Mouse (Mus musculus) neural tube, embryonic 11.5 days (tissue): ENCODE results near the gene Tubg1. TPM values are rescaled to one million over a fixed set of nuclear protein-coding genes. Genes with fewer than 3 reads are reported as not detected.

Experiments
- ATAC-seq: fragments of 200-750 bp; cut with Nextera tagmentation; 2 replicates; pipeline ENCODE4 v1.8.0; 2017; ENCODE audit warnings: moderate number of reproducible peaks, mild to moderate bottlenecking, moderate TSS enrichment, moderate library complexity; ENCODE audit not compliant: insufficient read depth, low FRiP score, low TSS enrichment
- DNase-seq: peaks from one replicate; pipeline ENCODE4 v3.0.0-alpha.2; 2015; ENCODE audit warnings: low spot score
- H3K27ac ChIP-seq: fragments of 300-500 bp; sonication (generic); 2 replicates; pipeline ENCODE4 v1.5.1; 2014; ENCODE audit warnings: low read depth, mild to moderate bottlenecking, low read length
- H3K27me3 ChIP-seq: fragments of 300-500 bp; sonication (generic); 2 replicates; pipeline ENCODE4 v1.6.1; 2014; ENCODE audit warnings: mild to moderate bottlenecking, low read length, mixed read lengths; ENCODE audit not compliant: control insufficient read depth, insufficient read depth
- H3K36me3 ChIP-seq: fragments of 300-500 bp; sonication (generic); 2 replicates; pipeline ENCODE4 v1.6.1; 2014; ENCODE audit warnings: mild to moderate bottlenecking, low read length, moderate library complexity, mixed read lengths; ENCODE audit not compliant: control insufficient read depth, insufficient read depth
- H3K4me1 ChIP-seq: fragments of 300-500 bp; sonication (generic); 2 replicates; pipeline ENCODE4 v1.6.1; 2014; ENCODE audit warnings: low read length, mixed read lengths; ENCODE audit not compliant: control insufficient read depth, insufficient read depth
- H3K4me2 ChIP-seq: fragments of 300-500 bp; sonication (generic); 2 replicates; pipeline ENCODE4 v1.6.1; 2014; ENCODE audit warnings: low read depth, mild to moderate bottlenecking, moderate library complexity
- H3K4me3 ChIP-seq: fragments of 300-500 bp; sonication (generic); 2 replicates; pipeline ENCODE4 v1.5.1; 2014; ENCODE audit warnings: low read depth, low read length
- H3K9ac ChIP-seq: fragments of 300-500 bp; sonication (generic); 2 replicates; pipeline ENCODE4 v1.6.1; 2014; ENCODE audit warnings: mild to moderate bottlenecking, low read length
- H3K9me3 ChIP-seq: fragments of 300-500 bp; sonication (generic); 2 replicates; pipeline ENCODE4 v1.6.1; 2016; ENCODE audit warnings: low read length; ENCODE audit not compliant: control insufficient read depth
- WGBS: fragments of 180-500 bp; shearing (Covaris S2); extraction: QIAGEN DNeasy Blood & Tissue Kit; methylation state at CpG from one replicate; pipeline ENCODE4 v1.1.7; 2014; 5-methylcytosine and 5-hydroxymethylcytosine counted together
- polyA plus RNA-seq: library from polyadenylated mRNA; unstranded; fragments of >200 nt; fragmentation: Nextera tagmentation; extraction: Ambion mirVana; gene quantifications from 2 replicates; pipeline ENCODE4 v1.2.1, GENCODE M21; 2014

Tubg1 gene
- polyA plus RNA-seq, 1 experiment from 2014 or later: 116 TPM

GRCm38 (mm10) chr11:101087682-101088055, 32.1 kb upstream of the Tubg1 start:
- Histone ChIP-seq H3K36me3 (peaks cover 16% of the 10 kb centered on the region), H3K27ac (0 out of 2 replicates have a peak overlapping the region, but pooled peaks have one; percentile 72), H3K9me3 (no peaks in the 10 kb centered on the region), H3K4me2 (peak overlapping the region; percentile 71), H3K9ac (peak overlapping the region; percentile 63), H3K27me3 (no peaks in the 10 kb centered on the region), H3K4me3 (peak overlapping the region; percentile 67), H3K4me1 (peaks cover 25% of the 10 kb centered on the region)
- WGBS: 8% methylated on average over 8 of the region's 8 CpGs
- no peak for DNase-seq
- peak; percentile 2; the same call in 1 of the 2 replicates for ATAC-seq

- WGBS: 91% methylated on average over 1 of the region's 1 CpGs
- Histone ChIP-seq H3K4me1 (peaks cover 22% of the 10 kb centered on the region), H3K9me3 (no peaks in the 10 kb centered on the region), H3K27ac (no peak overlapping the region), H3K9ac (no peak overlapping the region), H3K36me3 (peaks cover 16% of the 10 kb centered on the region), H3K4me3 (no peak overlapping the region), H3K4me2 (no peak overlapping the region), H3K27me3 (no peaks in the 10 kb centered on the region)
- ATAC-seq: no peak
- DNase-seq: no peak
These were observed 29.8 kb upstream of the Tubg1 start for GRCm38 (mm10) chr11:101089931-101090330.

DNA sequence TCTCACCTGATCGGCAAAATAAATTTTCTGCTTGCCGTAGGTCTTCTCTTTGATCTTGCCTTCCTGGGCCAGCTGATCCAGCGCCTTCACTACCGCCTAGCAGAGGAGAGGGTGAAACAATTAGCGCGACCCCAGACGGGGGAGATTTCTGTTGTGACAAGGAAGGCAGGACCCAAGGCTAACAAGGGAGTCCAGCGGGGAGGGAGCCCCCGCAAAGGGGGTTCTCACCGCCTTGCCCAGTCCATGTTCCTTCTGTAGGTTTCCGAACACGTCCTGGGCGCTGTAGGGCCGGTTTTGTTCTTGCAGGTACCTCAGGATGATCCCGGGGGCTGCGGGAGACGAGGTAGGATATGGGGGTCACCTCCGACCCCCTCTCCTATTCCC, 24.8 kb upstream of the Tubg1 start:
- peak overlapping the region; percentile 84 for H3K9ac ChIP-seq
- DNase-seq (no peak), ATAC-seq (peak; percentile 13; the same call in 1 of the 2 replicates)
- under 1% methylated on average over 18 of the region's 18 CpGs for WGBS
- no peaks in the 10 kb centered on the region for H3K9me3 ChIP-seq
- peak overlapping the region; percentile 77 for H3K4me2 ChIP-seq
- H3K27me3 ChIP-seq: no peaks in the 10 kb centered on the region
- H3K4me1 ChIP-seq: 0 out of 2 replicates have a peak, but pooled peaks cover 8% of the 10 kb centered on the region
- peaks cover 26% of the 10 kb centered on the region for H3K36me3 ChIP-seq
- peak overlapping the region; percentile 61; the same call in 1 of the 2 replicates for H3K27ac ChIP-seq
- H3K4me3 ChIP-seq: peak overlapping the region; percentile 69

- Histone ChIP-seq H3K9me3 (no peaks in the 10 kb centered on the region), H3K4me3 (peak within 1 kb of the TSS; percentile 69), H3K27ac (peak within 1 kb of the TSS; percentile 61), H3K27me3 (no peaks in the 10 kb centered on the region), H3K4me2 (peak within 1 kb of the TSS; percentile 77), H3K9ac (peak within 1 kb of the TSS; percentile 84), H3K36me3 (peaks cover 20% of the 10 kb centered on the region), H3K4me1 (0 out of 2 replicates have a peak, but pooled peaks cover 8% of the 10 kb centered on the region)
- DNase-seq (peak; percentile 94), ATAC-seq (peak; percentile 93)
- WGBS: under 1% methylated on average over 43 of the region's 43 CpGs
These were observed 24.3 kb upstream of the Tubg1 start, which contains the start of gene Psmc3ip for GRCm38 (mm10) chr11:101095314-101096024. TSS of gene Psmc3ip (minus strand) at chr11:101095436.

- Histone ChIP-seq H3K9ac (no peak overlapping the region), H3K4me2 (no peak overlapping the region), H3K27me3 (no peaks in the 10 kb centered on the region), H3K9me3 (no peaks in the 10 kb centered on the region), H3K27ac (no peak overlapping the region), H3K36me3 (peaks cover 13% of the 10 kb centered on the region), H3K4me1 (0 out of 2 replicates have a peak, but pooled peaks cover 8% of the 10 kb centered on the region), H3K4me3 (no peak overlapping the region)
- 94% methylated on average over 8 of the region's 8 CpGs for WGBS
- ATAC-seq (no peak), DNase-seq (no peak)
These were observed 21.5 kb upstream of the Tubg1 start for GRCm38 (mm10) chr11:101098231-101098630.

DNA sequence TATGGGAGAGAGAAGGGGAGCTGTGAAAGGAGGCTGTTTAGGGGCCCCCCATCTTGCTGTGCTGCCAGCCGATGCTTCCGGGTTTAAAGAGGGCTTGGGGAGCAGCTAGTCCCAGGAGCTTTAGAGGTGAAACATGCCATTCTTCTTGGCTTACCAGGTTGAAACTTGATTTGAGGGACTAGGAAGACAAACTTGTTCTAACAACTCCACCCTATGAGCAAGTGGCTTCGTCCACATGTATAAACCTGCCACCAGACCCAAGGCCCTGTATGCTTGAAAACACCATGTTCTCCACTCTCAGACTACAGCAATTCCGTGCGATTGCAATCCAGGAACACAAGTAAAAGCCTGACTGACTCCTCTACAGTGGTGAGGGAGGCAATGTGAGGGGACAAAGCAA, 16.7 kb upstream of the Tubg1 start:
- Histone ChIP-seq H3K4me3 (no peak overlapping the region), H3K4me1 (no peaks in the 10 kb centered on the region), H3K4me2 (no peak overlapping the region), H3K36me3 (peaks cover 8% of the 10 kb centered on the region), H3K9ac (no peak overlapping the region), H3K9me3 (no peaks in the 10 kb centered on the region), H3K27me3 (no peaks in the 10 kb centered on the region), H3K27ac (no peak overlapping the region)
- no peak for DNase-seq
- WGBS: 92% methylated on average over 5 of the region's 5 CpGs
- no peak for ATAC-seq

DNA sequence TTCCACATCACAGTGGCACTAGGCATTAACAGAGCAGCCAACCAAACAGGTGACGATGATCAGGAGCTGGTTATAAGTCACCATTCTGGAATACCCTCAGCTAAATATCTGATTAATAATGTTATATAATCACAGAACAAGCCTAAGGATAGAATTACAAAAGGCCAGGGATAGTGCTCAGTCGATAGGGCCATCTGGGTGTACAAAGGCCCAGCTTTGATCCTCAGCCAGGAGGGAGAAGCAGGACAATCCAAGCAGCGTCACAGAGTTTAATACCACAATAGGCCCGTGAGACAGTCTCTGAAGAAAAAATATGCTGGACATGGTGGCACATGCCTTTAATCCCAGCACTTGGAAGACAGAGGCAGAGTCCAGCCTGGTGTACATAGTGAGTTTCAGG, 10.4 kb upstream of the Tubg1 start:
- Histone ChIP-seq H3K9ac (no peak overlapping the region), H3K4me1 (no peaks in the 10 kb centered on the region), H3K9me3 (no peaks in the 10 kb centered on the region), H3K27me3 (no peaks in the 10 kb centered on the region), H3K4me2 (no peak overlapping the region), H3K36me3 (no peaks in the 10 kb centered on the region), H3K4me3 (no peak overlapping the region), H3K27ac (no peak overlapping the region)
- DNase-seq: no peak
- no peak for ATAC-seq
- 81% methylated on average over 4 of the region's 4 CpGs for WGBS

DNA sequence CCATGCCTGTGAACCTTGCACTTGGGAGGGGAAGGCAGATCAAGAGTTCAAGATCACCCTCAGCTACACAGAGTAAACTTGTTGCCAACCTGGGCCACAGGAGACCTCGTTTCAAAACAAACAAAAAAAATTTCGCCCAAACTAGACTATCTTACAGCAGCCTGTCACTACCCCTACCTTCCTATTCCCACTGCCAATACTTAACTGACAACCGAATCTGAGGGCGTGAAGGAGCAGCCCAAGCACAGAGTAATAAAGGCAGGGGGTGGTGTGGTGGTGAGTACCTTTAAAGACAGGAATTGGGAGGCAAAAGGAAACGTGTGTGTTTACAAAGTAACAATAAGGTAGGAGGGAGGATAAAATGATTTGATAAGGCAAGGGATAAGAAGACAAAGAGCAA, 9.0 kb upstream of the Tubg1 start:
- H3K27me3 ChIP-seq: no peaks in the 10 kb centered on the region
- no peaks in the 10 kb centered on the region for H3K36me3 ChIP-seq
- H3K4me3 ChIP-seq: no peak overlapping the region
- no peak overlapping the region for H3K27ac ChIP-seq
- H3K9ac ChIP-seq: no peak overlapping the region
- H3K9me3 ChIP-seq: no peaks in the 10 kb centered on the region
- ATAC-seq: no peak
- no peak for DNase-seq
- no peaks in the 10 kb centered on the region for H3K4me1 ChIP-seq
- no peak overlapping the region for H3K4me2 ChIP-seq
- 55% methylated on average over 5 of the region's 5 CpGs for WGBS

GRCm38 (mm10) chr11:101111178-101111577, 8.6 kb upstream of the Tubg1 start:
- Histone ChIP-seq H3K9ac (no peak overlapping the region), H3K9me3 (no peaks in the 10 kb centered on the region), H3K36me3 (no peaks in the 10 kb centered on the region), H3K4me2 (no peak overlapping the region), H3K4me3 (no peak overlapping the region), H3K4me1 (no peaks in the 10 kb centered on the region), H3K27ac (no peak overlapping the region), H3K27me3 (no peaks in the 10 kb centered on the region)
- DNase-seq (no peak), ATAC-seq (no peak)
- WGBS: 91% methylated on average over 4 of the region's 4 CpGs
